Mouse (Mus musculus) CH12.LX (cell line): ENCODE results near the gene Aldh9a1. TPM values are rescaled to one million over a fixed set of nuclear protein-coding genes. Genes with fewer than 3 reads are reported as not detected.

Experiments used
- DNase-seq: peaks from one replicate; pipeline ENCODE4 v3.0.0-alpha.2; 2013; ENCODE audit errors: extremely low read depth
- H3K27ac ChIP-seq: 2 replicates; pipeline ENCODE4 v1.5.1; 2012; ENCODE audit warnings: low read depth, mild to moderate bottlenecking, control low read depth, moderate library complexity; ENCODE audit not compliant: insufficient read depth
- H3K27me3 ChIP-seq: replicated peaks from 2 replicates; pipeline ENCODE3; 2012; ENCODE audit warnings: inconsistent platforms
- H3K36me3 ChIP-seq, 2 experiments: replicated peaks in 1 of 2; 2 replicates each; pipeline versions ENCODE3 to v1.6.1; 2012; ENCODE audit warnings: inconsistent platforms in 1 of 2, low read length in 1 of 2, mild to moderate bottlenecking in 1 of 2, mixed read lengths in 1 of 2, moderate library complexity in 1 of 2; ENCODE audit not compliant: control insufficient read depth in 1 of 2, insufficient read depth in 1 of 2
- H3K4me1 ChIP-seq, 2 experiments: 2 replicates each; pipeline ENCODE4 v1.6.1; 2012; ENCODE audit warnings: inconsistent platforms in 1 of 2, moderate library complexity in 1 of 2; ENCODE audit not compliant: insufficient read depth in 2 of 2, control insufficient read depth in 1 of 2
- H3K4me2 ChIP-seq: 2 replicates; pipeline ENCODE4 v1.6.1; 2012; ENCODE audit warnings: low read depth, mild to moderate bottlenecking, control low read depth; ENCODE audit not compliant: poor library complexity, insufficient read depth, severe bottlenecking
- H3K4me3 ChIP-seq, 3 experiments: fragments of 150-350 bp in 1 of 3; sonication (generic) in 1 of 3; replicated peaks in 1 of 3; 2 replicates each; pipeline versions ENCODE3 to v1.5.1; 2011 to 2012; ENCODE audit warnings: low read depth in 2 of 3, low read length in 2 of 3, mild to moderate bottlenecking in 2 of 3, moderate library complexity in 2 of 3, control low read depth in 1 of 3, improper control_type of control experiment in 1 of 3, inconsistent platforms in 1 of 3, mixed read lengths in 1 of 3; ENCODE audit not compliant: poor library complexity in 1 of 3
- H3K79me2 ChIP-seq: replicated peaks from 2 replicates; pipeline ENCODE4 v1.6.1; 2012; ENCODE audit warnings: mild to moderate bottlenecking, moderate library complexity; ENCODE audit not compliant: control insufficient read depth, poor library complexity, insufficient read depth, severe bottlenecking; ENCODE audit errors: extremely low read depth
- H3K9ac ChIP-seq: 2 replicates; pipeline ENCODE4 v1.6.1; 2012; ENCODE audit warnings: low read depth, mild to moderate bottlenecking, control low read depth, moderate library complexity; ENCODE audit not compliant: insufficient read depth
- H3K9me3 ChIP-seq: replicated peaks from 2 replicates; pipeline ENCODE3; 2012; ENCODE audit warnings: low read length, inconsistent platforms, mixed read lengths
- CHD2 ChIP-seq: IDR thresholded peaks from 2 replicates; pipeline ENCODE4 v1.6.1; 2011; ENCODE audit warnings: low read length, improper control_type of control experiment
- CTCF ChIP-seq, 2 experiments: IDR thresholded peaks in 1 of 2; conservative IDR thresholded peaks in 1 of 2; 2 replicates each; pipeline ENCODE4 v1.5.1; 2011 to 2012; ENCODE audit warnings: low read depth in 2 of 2, low read length in 2 of 2, improper control_type of control experiment in 1 of 2, inconsistent platforms in 1 of 2, mild to moderate bottlenecking in 1 of 2, moderate library complexity in 1 of 2
- E2F4 ChIP-seq: IDR thresholded peaks from 2 replicates; pipeline ENCODE4 v1.6.1; 2011; ENCODE audit warnings: low read depth, low read length, improper control_type of control experiment; ENCODE audit not compliant: insufficient replicate concordance
- ELF1 ChIP-seq: IDR thresholded peaks from 2 replicates; pipeline ENCODE4 v1.6.1; 2014; ENCODE audit warnings: low read depth, mild to moderate bottlenecking, inconsistent platforms, low read length, improper control_type of control experiment
- EP300 ChIP-seq: IDR thresholded peaks from 2 replicates; pipeline ENCODE4 v1.6.1; 2011; ENCODE audit warnings: low read length, improper control_type of control experiment
- ETS1 ChIP-seq: conservative IDR thresholded peaks from 2 replicates; pipeline ENCODE4 v1.6.1; 2012; ENCODE audit warnings: low read depth, mild to moderate bottlenecking, inconsistent platforms, low read length, improper control_type of control experiment, moderate library complexity
- HCFC1 ChIP-seq: IDR thresholded peaks from 2 replicates; pipeline ENCODE4 v1.6.1; 2012; ENCODE audit warnings: low read depth, mild to moderate bottlenecking, inconsistent platforms, low read length, improper control_type of control experiment
- IRF4 ChIP-seq: IDR thresholded peaks from 2 replicates; pipeline ENCODE4 v1.6.1; 2014; ENCODE audit warnings: low read depth, mild to moderate bottlenecking, inconsistent platforms, low read length, improper control_type of control experiment
- JUN ChIP-seq: IDR thresholded peaks from 2 replicates; pipeline ENCODE4 v1.6.1; 2011; ENCODE audit warnings: low read depth, mild to moderate bottlenecking, low read length, improper control_type of control experiment, moderate library complexity; ENCODE audit not compliant: insufficient read depth
- JUND ChIP-seq: conservative IDR thresholded peaks from 2 replicates; pipeline ENCODE4 v1.6.1; 2011; ENCODE audit warnings: low read depth, low read length, improper control_type of control experiment
- MAFK ChIP-seq: IDR thresholded peaks from 2 replicates; pipeline ENCODE4 v1.6.1; 2011; ENCODE audit warnings: low read length, improper control_type of control experiment; ENCODE audit not compliant: insufficient replicate concordance
- MAX ChIP-seq: IDR thresholded peaks from 2 replicates; pipeline ENCODE4 v1.6.1; 2011; ENCODE audit warnings: low read length, improper control_type of control experiment
- MAZ ChIP-seq: IDR thresholded peaks from 2 replicates; pipeline ENCODE4 v1.6.1; 2012; ENCODE audit warnings: low read depth, mild to moderate bottlenecking, inconsistent platforms, low read length, improper control_type of control experiment, moderate library complexity
- MEF2A ChIP-seq: IDR thresholded peaks from 2 replicates; pipeline ENCODE4 v1.6.1; 2014; ENCODE audit warnings: low read depth, mild to moderate bottlenecking, inconsistent platforms, low read length, improper control_type of control experiment, borderline replicate concordance
- MXI1 ChIP-seq: IDR thresholded peaks from 2 replicates; pipeline ENCODE4 v1.6.1; 2011; ENCODE audit warnings: mild to moderate bottlenecking, low read depth, low read length, improper control_type of control experiment
- MYC ChIP-seq: IDR thresholded peaks from 2 replicates; pipeline ENCODE4 v1.6.1; 2011; ENCODE audit warnings: low read depth, mild to moderate bottlenecking, improper control_type of control experiment, low read length
- NELFE ChIP-seq: IDR thresholded peaks from 2 replicates; pipeline ENCODE4 v1.6.1; 2011; ENCODE audit warnings: low read depth, low read length, improper control_type of control experiment
- NRF1 ChIP-seq: IDR thresholded peaks from 2 replicates; pipeline ENCODE4 v1.6.1; 2014; ENCODE audit warnings: low read depth, mild to moderate bottlenecking, inconsistent platforms, low read length, improper control_type of control experiment, moderate library complexity
- PAX5 ChIP-seq: IDR thresholded peaks from 2 replicates; pipeline ENCODE4 v1.6.1; 2012; ENCODE audit warnings: low read length, inconsistent platforms, mixed read lengths
- POLR2A ChIP-seq: IDR thresholded peaks from 2 replicates; pipeline ENCODE4 v1.6.1; 2011; ENCODE audit warnings: low read depth, mild to moderate bottlenecking, improper control_type of control experiment, low read length
- POLR2AphosphoS2 ChIP-seq: IDR thresholded peaks from 2 replicates; pipeline ENCODE4 v1.6.1; 2011; ENCODE audit warnings: low read depth, low read length, improper control_type of control experiment
- RCOR1 ChIP-seq: conservative IDR thresholded peaks from 2 replicates; pipeline ENCODE4 v1.6.1; 2012; ENCODE audit warnings: low read depth, mild to moderate bottlenecking, inconsistent platforms, low read length, improper control_type of control experiment
- SIN3A ChIP-seq: IDR thresholded peaks from 2 replicates; pipeline ENCODE4 v1.6.1; 2012; ENCODE audit warnings: low read length, improper control_type of control experiment, inconsistent platforms
- SMC3 ChIP-seq: IDR thresholded peaks from 2 replicates; pipeline ENCODE4 v1.6.1; 2011; ENCODE audit warnings: low read depth, low read length, improper control_type of control experiment
- TBP ChIP-seq: conservative IDR thresholded peaks from 2 replicates; pipeline ENCODE4 v1.6.1; 2011; ENCODE audit warnings: low read depth, low read length, improper control_type of control experiment
- TCF12 ChIP-seq: IDR thresholded peaks from 2 replicates; pipeline ENCODE4 v1.6.1; 2014; ENCODE audit warnings: low read depth, mild to moderate bottlenecking, inconsistent platforms, low read length, improper control_type of control experiment
- ZKSCAN1 ChIP-seq: IDR thresholded peaks from 2 replicates; pipeline ENCODE4 v1.6.1; 2012; ENCODE audit warnings: low read depth, inconsistent platforms, low read length, improper control_type of control experiment, borderline replicate concordance
- ZMIZ1 ChIP-seq: IDR thresholded peaks from 2 replicates; pipeline ENCODE4 v1.6.1; 2012; ENCODE audit warnings: low read depth, mild to moderate bottlenecking, inconsistent platforms, low read length, improper control_type of control experiment
- ZNF384 ChIP-seq: IDR thresholded peaks from 2 replicates; pipeline ENCODE4 v1.6.1; 2012; ENCODE audit warnings: low read depth, low read length, improper control_type of control experiment, inconsistent platforms
- dilution Hi-C: fragments of 300-500 bp; cut with MboI; formaldehyde crosslinking; loops from 2 replicates; pipeline ENCODE4 v1.14.3; 2020; ENCODE audit warnings: low sequenced_read_pairs; ENCODE audit not compliant: extremely low pct_unique_long_range_greater_than_20kb, extremely low pct_ligation_motif_present
- in situ Hi-C: fragments of 300-500 bp; cut with MboI; formaldehyde crosslinking; loops from 3 replicates; pipeline ENCODE4 v1.14.3; 2019; ENCODE audit warnings: low sequenced_read_pairs, low pct_ligation_motif_present, low pct_unique_long_range_greater_than_20kb, mixed read lengths
- polyA plus RNA-seq: library from polyadenylated mRNA; unstranded; fragments of >175 nt; gene quantifications from 2 replicates; pipeline ENCODE4 v1.2.1, GENCODE M21; 2012; ENCODE audit warnings: low read depth; ENCODE audit not compliant: insufficient read length
- total RNA-seq, 2 experiments: library from RNA; depleted of rRNA; stranded (reverse); fragments of 300-350 nt in 1 of 2; fragments of >200 nt in 1 of 2; gene quantifications; 2 replicates each; pipeline ENCODE4 v1.2.3; 2012 to 2014

Aldh9a1 gene
- total and polyA plus RNA-seq, 3 experiments, result 26.2 to 79.7 (median 31.2) TPM

GRCm38 (mm10) chr1:167363322-167363721, 13.5 kb downstream of the Aldh9a1 start:
- dilution Hi-C loops, result no loop called here
- Histone ChIP-seq H3K79me2 (no peaks in the 10 kb centered on the region), H3K9ac (no peak overlapping the region), H3K27me3 (no peaks in the 10 kb centered on the region), H3K4me2 (no peak overlapping the region), H3K4me3 (no peak overlapping the region), H3K9me3 (no peaks in the 10 kb centered on the region), H3K27ac (no peak overlapping the region), H3K36me3 (peaks cover 57 to 92% of the 10 kb centered on the region in 2 experiments), H3K4me1 (no peaks in the 10 kb centered on the region)
- in situ Hi-C loops, result no loop called here
- no peak for TF ChIP-seq ZNF384
- no peak for TF ChIP-seq TBP
- no peak for TF ChIP-seq MAZ
- TF ChIP-seq RCOR1, result no peak
- TF ChIP-seq ETS1, result no peak
- TF ChIP-seq ELF1, result no peak
- no peak for TF ChIP-seq NRF1
- TF ChIP-seq NELFE, result no peak
- no peak for TF ChIP-seq CTCF (conservative IDR thresholded peaks at IDR 0.05 in 1 of 2, IDR thresholded peaks at IDR 0.05 in 1 of 2; ENCODE audit: low read depth in 2 of 2, low read length in 2 of 2)
- no peak for TF ChIP-seq IRF4
- no peak for TF ChIP-seq SIN3A
- TF ChIP-seq MAFK, result no peak
- no peak for TF ChIP-seq JUND
- no peak for TF ChIP-seq POLR2AphosphoS2
- no peak for TF ChIP-seq MEF2A
- TF ChIP-seq MXI1, result no peak
- no peak for TF ChIP-seq HCFC1
- TF ChIP-seq SMC3, result no peak
- no peak for TF ChIP-seq JUN
- no peak for DNase-seq

GRCm38 (mm10) chr1:167365808-167366207, 16.0 kb downstream of the Aldh9a1 start:
- no peak for DNase-seq
- Histone ChIP-seq H3K79me2 (no peaks in the 10 kb centered on the region), H3K27me3 (no peaks in the 10 kb centered on the region), H3K9ac (no peak overlapping the region), H3K27ac (no peak overlapping the region), H3K4me2 (no peak overlapping the region), H3K4me3 (no peak overlapping the region)
- dilution Hi-C loops (no loop called here), in situ Hi-C loops (no loop called here)
- TF ChIP-seq ZKSCAN1 (no peak), SMC3 (no peak), MAX (no peak), PAX5 (no peak), E2F4 (no peak), TCF12 (no peak), ELF1 (no peak), RCOR1 (no peak), CHD2 (no peak), ETS1 (no peak), POLR2A (no peak), JUN (no peak), JUND (no peak), EP300 (no peak), POLR2AphosphoS2 (no peak), MYC (no peak), ZMIZ1 (no peak)
- TF ChIP-seq, all 38 proteins: peak for 0
- peaks cover 53 to 81% of the 10 kb centered on the region in 2 experiments for H3K36me3 ChIP-seq
- no peaks in the 10 kb centered on the region for H3K9me3 ChIP-seq
- 0 out of 4 replicates have a peak, but pooled peaks cover 0 to 3% of the 10 kb centered on the region in 2 experiments for H3K4me1 ChIP-seq
